Mouse (Mus musculus) heart, adult 18-20 months (tissue): ENCODE data around the gene Erg28. TPM values are rescaled to one million over a fixed set of nuclear protein-coding genes. Genes with fewer than 3 reads are reported as not detected.
A peak's percentile ranks its signal among the peaks of the same experiment; 100 is the strongest.

Source experiments
- DNase-seq, 2 experiments: peaks; one replicate each; pipeline ENCODE4 v3.0.0; 2021 to 2022; ENCODE audit warnings: mixed read lengths in 1 of 2
- total RNA-seq, 2 experiments: library from RNA; stranded (reverse); gene quantifications; 2 replicates each; pipeline ENCODE4 v1.2.3; 2021

Gene Erg28
- total RNA-seq, 2 experiments from 2014 or later: 4.7 to 8.0 TPM

DNA sequence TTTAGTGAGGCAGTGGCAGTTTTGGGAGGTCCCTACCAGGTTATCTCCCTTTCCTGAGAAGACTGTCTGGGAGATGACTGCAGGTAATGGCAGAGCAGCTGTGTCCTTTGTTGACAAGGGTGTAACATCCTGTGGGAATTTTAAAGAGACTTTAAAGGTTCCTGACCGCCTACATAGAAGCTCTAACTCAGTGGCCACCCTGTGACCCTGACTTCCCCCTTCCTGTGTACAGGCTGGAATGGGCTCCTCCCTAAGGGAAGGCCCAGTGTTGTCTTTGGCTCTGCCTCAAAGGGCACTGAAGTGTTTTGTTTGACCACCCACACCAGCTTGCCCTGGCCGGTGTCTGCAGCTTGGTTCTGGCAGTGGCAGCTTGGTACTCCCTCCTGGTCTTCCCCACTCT lies 10.8 kb downstream of the Erg28 start:
- peak; percentile 62 to 85 for DNase-seq

- no peak for DNase-seq
Measured at GRCm38 (mm10) chr12:85811676-85812075, 12.7 kb downstream of the Erg28 start.

GRCm38 (mm10) chr12:85810959-85811358 lies 13.4 kb downstream of the Erg28 start:
- DNase-seq: no peak

GRCm38 (mm10) chr12:85809726-85810125 lies 14.6 kb downstream of the Erg28 start:
- no peak for DNase-seq

GRCm38 (mm10) chr12:85800031-85800430 lies 24.3 kb downstream of the Erg28 start:
- no peak for DNase-seq

- no peak for DNase-seq
Measured at GRCm38 (mm10) chr12:85795551-85795950, 28.8 kb downstream of the Erg28 start.

DNA sequence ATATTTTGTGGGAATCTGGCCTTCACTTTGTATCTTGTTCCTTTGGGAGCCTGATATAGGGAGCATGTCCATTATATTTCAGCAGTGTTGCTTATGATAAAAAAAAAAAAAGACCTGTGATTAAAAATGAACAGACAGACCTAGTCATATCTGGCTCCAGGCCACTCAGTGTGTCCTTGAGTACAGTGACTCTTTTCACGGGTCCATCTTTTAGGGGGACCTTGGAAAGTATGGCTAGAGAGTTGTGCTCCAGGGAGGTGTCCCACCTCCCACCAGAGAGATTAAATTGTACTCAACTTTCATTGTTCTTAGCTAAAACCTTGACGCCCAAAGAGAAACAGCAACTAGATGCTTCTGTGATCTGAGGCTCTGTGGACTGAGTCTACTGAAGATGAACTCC lies 30.3 kb downstream of the Erg28 start:
- no peak for DNase-seq

- peak; percentile 46 to 59 for DNase-seq
Measured at GRCm38 (mm10) chr12:85792821-85793346, 31.5 kb downstream of the Erg28 start.

DNA sequence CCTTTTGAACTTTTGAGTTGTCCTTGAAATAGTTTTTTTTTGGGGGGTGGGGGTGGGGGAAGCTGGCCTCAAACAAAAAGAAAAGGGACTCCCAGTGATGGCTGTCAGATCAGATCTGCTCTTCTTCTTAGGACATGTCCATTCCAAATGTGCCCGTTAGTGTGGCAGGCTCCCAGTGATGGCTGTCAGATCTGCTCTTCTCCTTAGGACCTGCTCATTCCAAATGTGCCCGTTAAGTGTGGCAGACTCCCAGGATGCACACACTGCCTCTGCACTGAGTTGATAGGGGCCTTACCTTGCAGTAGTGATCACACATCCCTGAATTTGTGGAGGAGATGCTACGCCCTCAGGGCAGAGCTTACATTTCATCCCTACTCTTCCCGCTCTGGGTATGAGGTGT lies 32.2 kb downstream of the Erg28 start:
- no peak for DNase-seq

GRCm38 (mm10) chr12:85784916-85785815 lies 39.2 kb downstream of the Erg28 start:
- peak in 1 of 2 experiments; percentile 58 for DNase-seq

DNA sequence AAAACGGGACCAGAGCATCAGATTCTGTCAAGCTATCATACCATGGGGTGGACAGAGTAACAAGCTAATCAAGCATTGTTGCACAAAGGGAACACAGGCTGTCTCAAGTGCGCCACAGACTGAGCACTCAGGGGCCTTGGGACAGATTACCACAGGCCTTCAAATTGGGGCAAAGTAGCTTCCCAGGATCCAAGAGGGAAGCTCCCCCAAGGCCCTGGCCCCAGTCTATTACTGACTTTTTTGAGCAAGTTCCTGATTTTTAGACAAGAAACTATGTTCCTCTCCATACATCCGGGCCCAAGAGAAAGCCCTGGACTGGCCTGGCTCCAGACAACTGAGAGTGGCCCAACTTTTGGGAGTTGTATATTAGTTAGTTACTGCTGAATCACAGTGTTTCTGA lies 42.7 kb downstream of the Erg28 start:
- DNase-seq: no peak

GRCm38 (mm10) chr12:85779707-85780106 lies 44.6 kb downstream of the Erg28 start:
- DNase-seq: no peak

- no peak for DNase-seq
Measured at GRCm38 (mm10) chr12:85778962-85779361, 45.4 kb downstream of the Erg28 start.

GRCm38 (mm10) chr12:85771356-85771755 lies 53.0 kb downstream of the Erg28 start:
- peak; percentile 30 to 49 for DNase-seq

GRCm38 (mm10) chr12:85767750-85768149 lies 56.6 kb downstream of the Erg28 start:
- no peak for DNase-seq

GRCm38 (mm10) chr12:85766287-85766686 lies 58.1 kb downstream of the Erg28 start:
- DNase-seq: no peak

Other genes with a start within 250 kb of the Erg28 start
- gene Jdp2, start 225.5 kb downstream of the Erg28 start, total RNA-seq: 10 to 100 TPM; 14.8 to 16.5 TPM
- gene Batf, start 137.9 kb downstream of the Erg28 start, total RNA-seq: 1 to 10 TPM; 1.1 to 1.9 TPM
- 1 to 10 TPM; 2.2 to 3.2 TPM for gene Flvcr2, start 78.0 kb downstream of the Erg28 start, total RNA-seq
- 10 to 100 TPM; 13.2 to 15.8 TPM for gene Ttll5, start 109 bp upstream of the Erg28 start, total RNA-seq